In the genomic region with DNA sequence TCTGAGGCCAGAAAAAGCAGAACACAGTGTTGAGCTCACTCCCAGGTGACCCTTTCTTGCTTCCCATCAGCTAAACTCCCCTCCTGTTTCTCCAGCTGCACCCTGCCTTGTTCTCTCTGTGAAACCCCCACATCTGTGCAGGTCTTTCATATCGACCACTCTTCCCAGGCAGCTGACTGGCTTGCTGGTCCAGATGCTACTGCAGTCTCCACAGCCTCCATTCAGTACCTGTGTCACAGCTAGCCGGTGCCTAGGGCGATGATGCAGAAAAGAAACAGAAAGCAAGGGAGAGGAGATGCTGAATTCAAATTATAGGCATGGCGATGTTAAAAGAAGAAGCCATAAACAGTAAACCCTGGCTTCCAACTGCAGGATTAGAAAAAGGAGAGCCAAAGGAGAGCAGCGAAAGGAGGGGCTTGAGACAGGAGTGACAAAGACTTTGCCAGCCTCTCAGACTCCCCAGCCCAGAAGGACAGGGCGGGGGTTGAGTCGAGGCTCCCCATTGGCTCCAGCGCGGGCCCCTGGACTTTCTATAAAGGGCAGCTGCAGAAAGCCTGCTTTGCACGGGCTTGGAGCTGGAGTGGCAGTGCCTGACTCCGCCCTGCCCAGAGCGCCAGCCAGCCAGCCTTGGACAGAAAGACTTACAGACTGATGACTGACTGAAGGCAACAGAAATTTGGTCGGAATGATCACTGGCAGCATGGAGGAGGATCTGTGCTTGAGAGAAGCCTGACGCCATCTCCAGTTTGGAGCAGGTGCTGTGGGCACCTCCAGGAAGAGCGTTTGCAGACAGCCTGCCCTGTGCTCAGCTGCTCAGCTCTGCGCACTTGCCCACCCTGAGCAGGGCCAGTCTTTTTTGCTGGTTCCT, we compare ENCODE assay signal across 8 mouse cellular contexts. TPM values are rescaled to one million over a fixed set of nuclear protein-coding genes. Genes with fewer than 3 reads are reported as not detected.
A peak's percentile ranks its signal among the peaks of the same experiment; 100 is the strongest.
DNase-seq lines count a peak whose midpoint lies in the region; ATAC-seq and TF ChIP-seq lines count a peak whose summit lies in the region.

Gene Gpr165 (plus strand): TSS at position 535 of the 868 bp plus-strand sequence.

- H3K9me3 ChIP-seq in lung, embryonic 14.5 days (ENCODE audit: low read depth, low read length), result no peaks in the 10 kb centered on the region
- no peaks in the 10 kb centered on the region for H3K9me3 ChIP-seq in embryonic facial prominence, embryonic 11.5 days (replicated peaks; ENCODE audit: control insufficient read depth, low read length)
- H3K9me3 ChIP-seq in intestine, postnatal 0 days (ENCODE audit: control insufficient read depth), result no peaks in the 10 kb centered on the region
- H3K9me3 ChIP-seq in limb, embryonic 13.5 days, result no peaks in the 10 kb centered on the region

- no peaks in the 10 kb centered on the region for H3K4me1 ChIP-seq in lung, embryonic 14.5 days (ENCODE audit: insufficient read depth)
- H3K4me1 ChIP-seq in embryonic facial prominence, embryonic 11.5 days (ENCODE audit: control insufficient read depth, insufficient read depth, low read length), result no peaks in the 10 kb centered on the region
- no peaks in the 10 kb centered on the region for H3K4me1 ChIP-seq in intestine, postnatal 0 days (replicated peaks; ENCODE audit: control insufficient read depth, insufficient read depth, low read length)
- H3K4me1 ChIP-seq in limb, embryonic 13.5 days, result no peaks in the 10 kb centered on the region

- 12% methylated on average over 16 of the region's 16 CpGs for WGBS in lung, embryonic 14.5 days
- WGBS in embryonic facial prominence, embryonic 11.5 days, result 20% methylated on average over 15 of the region's 16 CpGs
- WGBS in intestine, postnatal 0 days, result 28% methylated on average over 16 of the region's 16 CpGs
- WGBS in limb, embryonic 13.5 days, result 18% methylated on average over 16 of the region's 16 CpGs

- peak within 1 kb of the TSS; percentile 50 for H3K4me2 ChIP-seq in lung, embryonic 14.5 days
- H3K4me2 ChIP-seq in embryonic facial prominence, embryonic 11.5 days (ENCODE audit: low read depth, low read length), result peak within 1 kb of the TSS; percentile 44
- peak within 1 kb of the TSS; percentile 52 for H3K4me2 ChIP-seq in intestine, postnatal 0 days (replicated peaks; ENCODE audit: low read depth)
- H3K4me2 ChIP-seq in limb, embryonic 13.5 days (replicated peaks), result peak within 1 kb of the TSS; percentile 62

- no peak for TF ChIP-seq CTCF in lung, embryonic 14.5 days (IDR thresholded peaks at IDR 0.05; ENCODE audit: low read depth)
- TF ChIP-seq CTCF in intestine, postnatal 0 days (IDR thresholded peaks at IDR 0.05; ENCODE audit: low read depth), result no peak

- peak within 1 kb of the TSS; percentile 5; the same call in 1 of the 2 replicates for H3K4me3 ChIP-seq in lung, embryonic 14.5 days (ENCODE audit: low read depth, low read length)
- peak within 1 kb of the TSS; percentile 28 for H3K4me3 ChIP-seq in embryonic facial prominence, embryonic 11.5 days (ENCODE audit: low read depth, low read length)
- H3K4me3 ChIP-seq in intestine, postnatal 0 days (ENCODE audit: low read depth, low read length), result peak within 1 kb of the TSS; percentile 21
- H3K4me3 ChIP-seq in limb, embryonic 13.5 days, result peak within 1 kb of the TSS; percentile 36

- H3K27ac ChIP-seq in lung, embryonic 14.5 days (ENCODE audit: low read depth), result no peak within 1 kb of the TSS
- no peak within 1 kb of the TSS for H3K27ac ChIP-seq in embryonic facial prominence, embryonic 11.5 days (replicated peaks; ENCODE audit: low read depth, low read length)
- no peak within 1 kb of the TSS for H3K27ac ChIP-seq in intestine, postnatal 0 days (ENCODE audit: low read depth, low read length)
- H3K27ac ChIP-seq in limb, embryonic 13.5 days, result no peak within 1 kb of the TSS

- no peaks in the 10 kb centered on the region for H3K27me3 ChIP-seq in lung, embryonic 14.5 days (ENCODE audit: insufficient read depth, low read length)
- no peaks in the 10 kb centered on the region for H3K27me3 ChIP-seq in embryonic facial prominence, embryonic 11.5 days (ENCODE audit: control insufficient read depth, insufficient read depth, low read length)
- no peaks in the 10 kb centered on the region for H3K27me3 ChIP-seq in intestine, postnatal 0 days (replicated peaks; ENCODE audit: control insufficient read depth, insufficient read depth, low read length)
- no peaks in the 10 kb centered on the region for H3K27me3 ChIP-seq in limb, embryonic 13.5 days

- no peak within 1 kb of the TSS for H3K9ac ChIP-seq in lung, embryonic 14.5 days
- peak within 1 kb of the TSS; percentile 34 for H3K9ac ChIP-seq in embryonic facial prominence, embryonic 11.5 days (replicated peaks; ENCODE audit: low read length)
- H3K9ac ChIP-seq in intestine, postnatal 0 days (ENCODE audit: low read depth, low read length), result no peak within 1 kb of the TSS
- H3K9ac ChIP-seq in limb, embryonic 13.5 days, result peak within 1 kb of the TSS; percentile 43; the same call in 1 of the 2 replicates

- peak; percentile 99 for ATAC-seq in lung, embryonic 14.5 days (ENCODE audit: insufficient read depth)
- peak; percentile 99 for ATAC-seq in embryonic facial prominence, embryonic 11.5 days (replicated peaks; ENCODE audit: insufficient number of reproducible peaks, low FRiP score, low TSS enrichment, low read depth)
- peak; percentile 67 for ATAC-seq in intestine, postnatal 0 days
- ATAC-seq in limb, embryonic 13.5 days (ENCODE audit: low FRiP score, low read depth), result peak; percentile 96

- no peaks in the 10 kb centered on the region for H3K36me3 ChIP-seq in lung, embryonic 14.5 days (ENCODE audit: insufficient read depth)
- H3K36me3 ChIP-seq in embryonic facial prominence, embryonic 11.5 days (replicated peaks; ENCODE audit: control insufficient read depth, insufficient read depth, low read depth, low read length), result no peaks in the 10 kb centered on the region
- no peaks in the 10 kb centered on the region for H3K36me3 ChIP-seq in intestine, postnatal 0 days (ENCODE audit: control insufficient read depth, insufficient read depth)
- no peaks in the 10 kb centered on the region for H3K36me3 ChIP-seq in limb, embryonic 13.5 days

- peak; percentile 40 for DNase-seq in lung, embryonic 14.5 days
- no peak for DNase-seq in lung, postnatal 4 days
- DNase-seq in embryonic facial prominence, embryonic 11.5 days (ENCODE audit: low spot score), result peak; percentile 57
- peak; percentile 25 to 28 for DNase-seq in heart, adult 18-20 months
- peak; percentile 70 for DNase-seq in ovary, adult 18-20 months (ENCODE audit: low spot score)
- no peak for DNase-seq in spleen, adult 18-20 months

RNA-seq across cellular contexts. Expression of gene Gpr165, which starts in this region (rescaled TPM):
- 0.21 and 0.24 TPM in 2 replicates for polyA plus RNA-seq in lung, embryonic 14.5 days (2014; fragmentation: Nextera tagmentation; extraction: Ambion mirVana)
- 0.63 and 0.81 TPM in 2 replicates for polyA plus RNA-seq in embryonic facial prominence, embryonic 11.5 days (2014; fragmentation: Nextera tagmentation; extraction: Ambion mirVana)
- total RNA-seq in heart, adult 18-20 months (2021), result under 1 TPM in 1 of 2 experiments, not detected in 1; 0.08 TPM
- polyA plus RNA-seq in intestine, postnatal 0 days (2015; fragmentation: Nextera tagmentation; extraction: Ambion mirVana), result 0.04 and 0.10 TPM in 2 replicates
- 0.22 and 0.55 TPM in 2 replicates for polyA plus RNA-seq in limb, embryonic 13.5 days (2015; fragmentation: Nextera tagmentation; extraction: Ambion mirVana)

Comparison
In these comparisons a context has a peak if more than half of its experiments do, and no peak if none do; other contexts are left out.
1. Peak in DNase-seq, ATAC-seq, H3K4me3 ChIP-seq and H3K4me2 ChIP-seq in lung, embryonic 14.5 days; RNA of the gene not detected or under 1 TPM.
2. Peak in DNase-seq, ATAC-seq, H3K4me3 ChIP-seq, H3K9ac ChIP-seq and H3K4me2 ChIP-seq in embryonic facial prominence, embryonic 11.5 days; RNA of the gene not detected or under 1 TPM.
3. Peak in DNase-seq in heart, adult 18-20 months; RNA of the gene not detected or under 1 TPM.
4. Peak in ATAC-seq, H3K4me3 ChIP-seq and H3K4me2 ChIP-seq in intestine, postnatal 0 days; RNA of the gene not detected or under 1 TPM.
5. Peak in ATAC-seq, H3K4me3 ChIP-seq, H3K9ac ChIP-seq and H3K4me2 ChIP-seq in limb, embryonic 13.5 days; RNA of the gene not detected or under 1 TPM.